Mouse (Mus musculus): ENCODE results near the gene Pramel1.

DNA sequence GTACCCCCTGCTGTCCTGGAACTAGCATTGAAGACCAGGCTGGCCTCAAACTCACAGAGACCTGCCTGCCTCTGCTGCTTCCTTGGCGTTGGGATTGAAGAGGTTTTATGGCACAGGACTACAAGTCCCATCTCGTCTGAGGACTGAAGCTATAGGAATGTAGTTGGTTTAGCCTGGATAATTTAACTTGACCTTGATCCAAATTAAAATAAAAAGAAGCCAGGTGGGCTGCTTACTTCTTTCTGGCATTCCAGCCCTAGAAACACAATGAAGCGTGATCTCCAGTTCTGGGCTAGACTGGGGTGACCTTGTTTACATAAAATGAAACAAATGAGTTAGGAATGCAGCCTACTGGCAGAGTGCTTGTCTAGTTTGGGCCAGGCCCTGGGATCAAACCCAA lies 19.9 kb downstream of the Pramel1 start:
- TF ChIP-seq POLR2A (IDR thresholded peaks at IDR 0.05; ENCODE audit: borderline replicate concordance, low read depth, low read length) (no peak), CTCF (IDR thresholded peaks at IDR 0.05; ENCODE audit: low read depth, low read length) (no peak)
